Mouse (Mus musculus) erythroblast, embryonic 14.5 days (primary cell): Measurements from ENCODE around the gene Cdhr5. TPM values are rescaled to one million over a fixed set of nuclear protein-coding genes. Genes with fewer than 3 reads are reported as not detected.

Experiments
- H3K27me3 ChIP-seq: 2 replicates; pipeline ENCODE4 v1.6.1; 2012; ENCODE audit warnings: inconsistent platforms; ENCODE audit not compliant: control insufficient read depth
- H3K36me3 ChIP-seq: 2 replicates; pipeline ENCODE4 v1.6.1; 2012; ENCODE audit warnings: mild to moderate bottlenecking, inconsistent platforms; ENCODE audit not compliant: control insufficient read depth
- H3K4me1 ChIP-seq: 2 replicates; pipeline ENCODE4 v1.6.1; 2012; ENCODE audit warnings: inconsistent platforms; ENCODE audit not compliant: control insufficient read depth
- H3K4me3 ChIP-seq: replicated peaks from 2 replicates; pipeline ENCODE3; 2012; ENCODE audit warnings: moderate library complexity, mild to moderate bottlenecking, inconsistent platforms
- H3K9me3 ChIP-seq: 2 replicates; pipeline ENCODE4 v1.6.1; 2012; ENCODE audit warnings: low read length, inconsistent platforms, mixed read lengths; ENCODE audit not compliant: control insufficient read depth
- GATA1 ChIP-seq: IDR thresholded peaks from 2 replicates; pipeline ENCODE4 v1.6.1; 2012; ENCODE audit warnings: low read length, inconsistent platforms, mixed read lengths
- TAL1 ChIP-seq: IDR thresholded peaks from 3 replicates; pipeline ENCODE4 v1.6.1; 2012; ENCODE audit warnings: low read length, inconsistent platforms, mixed read lengths
- polyA plus RNA-seq: library from polyadenylated mRNA; stranded (reverse); fragments of >175 nt; gene quantifications from 2 replicates; pipeline ENCODE4 v1.2.3, GENCODE M21; 2012

Cdhr5 gene
- not detected in 2 replicates for polyA plus RNA-seq

GRCm38 (mm10) chr7:141276546-141276945 lies at the start of gene Cdhr5:
Gene Cdhr5 (minus strand): TSS chr7:141276786.
- H3K27me3 ChIP-seq: peaks cover 43% of the 10 kb centered on the region
- H3K4me1 ChIP-seq: peaks cover 7% of the 10 kb centered on the region
- no peak within 1 kb of the TSS for H3K4me3 ChIP-seq
- H3K9me3 ChIP-seq: no peaks in the 10 kb centered on the region
- no peak for TF ChIP-seq GATA1
- no peak for TF ChIP-seq TAL1
- no peaks in the 10 kb centered on the region for H3K36me3 ChIP-seq

DNA sequence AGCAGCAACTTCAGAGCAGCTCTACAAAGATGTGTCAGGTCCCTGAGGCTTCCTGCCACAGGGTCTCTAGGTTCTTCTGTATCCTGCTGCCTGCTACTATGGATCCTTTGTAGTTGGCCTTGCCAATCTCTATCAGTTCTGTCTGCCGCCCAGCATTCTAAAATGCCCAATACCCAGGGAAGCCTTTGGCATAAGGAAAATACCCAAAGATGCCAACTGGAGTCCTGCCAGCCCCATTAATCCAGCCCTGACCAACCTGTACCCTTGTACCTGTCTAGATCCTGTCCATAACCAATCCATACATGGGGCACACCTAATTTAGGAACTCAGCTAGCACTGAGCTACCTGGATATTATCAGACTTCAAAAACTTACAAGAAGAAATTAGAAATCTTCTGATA lies 48.1 kb upstream of the Cdhr5 start:
- Histone ChIP-seq H3K27me3 (0 out of 2 replicates have a peak, but pooled peaks cover 2% of the 10 kb centered on the region), H3K9me3 (no peaks in the 10 kb centered on the region), H3K36me3 (peaks cover 63% of the 10 kb centered on the region), H3K4me1 (peaks cover 52% of the 10 kb centered on the region), H3K4me3 (no peak overlapping the region)
- TF ChIP-seq TAL1 (no peak), GATA1 (no peak)

- no peaks in the 10 kb centered on the region for H3K27me3 ChIP-seq
- TF ChIP-seq TAL1: no peak
- no peak overlapping the region for H3K4me3 ChIP-seq
- peaks cover 99% of the 10 kb centered on the region for H3K36me3 ChIP-seq
- no peaks in the 10 kb centered on the region for H3K9me3 ChIP-seq
- peaks cover 13% of the 10 kb centered on the region for H3K4me1 ChIP-seq
These were observed 42.9 kb upstream of the Cdhr5 start for GRCm38 (mm10) chr7:141319446-141319845.

DNA sequence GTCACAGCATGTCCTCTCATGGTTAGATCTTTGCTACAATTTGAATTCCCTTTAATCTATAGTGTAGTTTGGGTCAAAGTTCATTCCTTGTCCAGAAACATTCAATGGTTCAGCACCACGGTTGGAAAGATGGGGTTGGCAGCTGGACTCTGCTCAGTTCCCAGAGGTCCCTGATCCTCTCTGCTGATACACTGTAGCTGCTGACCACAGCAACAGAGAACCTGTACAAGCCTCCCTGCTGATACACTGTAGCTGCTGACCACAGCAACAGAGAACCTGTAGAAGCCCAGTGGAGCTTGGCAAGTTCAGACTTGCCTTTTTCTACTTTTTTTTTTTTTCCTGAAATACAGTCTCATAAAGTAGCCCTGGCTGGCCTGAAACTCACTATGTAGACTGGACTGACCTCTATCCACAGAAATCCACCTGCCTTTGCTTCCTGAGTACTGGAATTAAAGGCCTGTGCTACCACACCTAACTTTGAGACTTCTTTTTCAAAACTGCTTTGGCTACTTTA lies 41.1 kb upstream of the Cdhr5 start:
- TF ChIP-seq GATA1: no peak
- TF ChIP-seq TAL1: no peak
- Histone ChIP-seq H3K9me3 (no peaks in the 10 kb centered on the region), H3K4me1 (peaks cover 4% of the 10 kb centered on the region; the same call in 1 of the 2 replicates), H3K27me3 (no peaks in the 10 kb centered on the region), H3K36me3 (peaks cover 98% of the 10 kb centered on the region), H3K4me3 (no peak overlapping the region)

DNA sequence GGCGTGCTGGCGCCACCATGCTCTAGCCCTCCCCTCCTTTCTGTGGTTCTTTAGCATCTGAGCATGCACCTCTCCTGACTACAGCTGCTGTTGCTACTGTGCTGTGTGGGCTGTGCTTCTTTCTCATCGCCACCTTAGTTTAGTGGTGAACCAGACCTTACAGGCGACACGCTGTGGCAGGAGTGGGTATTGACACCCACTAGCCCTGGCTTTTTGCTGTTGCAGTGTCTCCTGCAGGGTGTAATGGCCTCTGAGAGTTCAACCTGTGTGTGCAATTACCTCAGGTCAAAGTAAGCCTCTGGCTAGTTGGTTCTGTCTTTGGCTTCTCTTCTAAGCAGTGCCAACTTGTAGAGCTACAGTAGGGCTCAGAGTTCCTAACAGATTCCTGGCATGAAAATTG lies 39.4 kb upstream of the Cdhr5 start:
- Histone ChIP-seq H3K27me3 (no peaks in the 10 kb centered on the region), H3K4me1 (peaks cover 2% of the 10 kb centered on the region; the same call in 1 of the 2 replicates), H3K36me3 (peaks cover 98% of the 10 kb centered on the region), H3K4me3 (no peak overlapping the region), H3K9me3 (no peaks in the 10 kb centered on the region)
- TF ChIP-seq TAL1: no peak
- no peak for TF ChIP-seq GATA1

- peaks cover 2% of the 10 kb centered on the region; the same call in 1 of the 2 replicates for H3K4me1 ChIP-seq
- H3K27me3 ChIP-seq: no peaks in the 10 kb centered on the region
- H3K9me3 ChIP-seq: no peaks in the 10 kb centered on the region
- TF ChIP-seq GATA1: no peak
- no peak for TF ChIP-seq TAL1
- no peak overlapping the region for H3K4me3 ChIP-seq
- H3K36me3 ChIP-seq: peaks cover 98% of the 10 kb centered on the region
These were observed 38.5 kb upstream of the Cdhr5 start for GRCm38 (mm10) chr7:141315076-141315475.

- TF ChIP-seq TAL1: no peak
- no peak for TF ChIP-seq GATA1
- H3K4me1 ChIP-seq: peaks cover 2% of the 10 kb centered on the region; the same call in 1 of the 2 replicates
- H3K4me3 ChIP-seq: no peak overlapping the region
- no peaks in the 10 kb centered on the region for H3K9me3 ChIP-seq
- peaks cover 98% of the 10 kb centered on the region for H3K36me3 ChIP-seq
- H3K27me3 ChIP-seq: no peaks in the 10 kb centered on the region
These were observed 37.8 kb upstream of the Cdhr5 start for GRCm38 (mm10) chr7:141314416-141314815.

DNA sequence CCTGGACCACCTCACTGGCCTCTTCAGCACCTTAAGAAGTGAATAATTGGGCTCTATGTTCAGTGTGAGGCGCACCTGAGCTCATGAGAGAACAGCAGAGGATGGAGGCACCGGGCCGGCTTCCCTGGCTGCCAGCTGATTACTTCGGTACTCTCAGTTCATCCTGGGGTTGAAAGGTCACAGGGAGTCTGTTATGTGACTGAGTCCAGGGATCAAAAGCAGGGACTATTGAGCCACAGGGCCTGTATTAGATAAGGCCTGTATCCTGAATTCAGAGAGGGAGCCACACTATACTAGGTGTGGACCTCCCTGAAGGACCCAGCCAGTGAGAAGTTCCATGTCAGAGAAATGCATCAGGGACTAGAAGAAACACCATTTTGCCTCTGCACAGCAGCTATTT lies 28.0 kb upstream of the Cdhr5 start:
- H3K36me3 ChIP-seq: peaks cover 96% of the 10 kb centered on the region
- no peaks in the 10 kb centered on the region for H3K4me1 ChIP-seq
- TF ChIP-seq GATA1: no peak
- TF ChIP-seq TAL1: no peak
- H3K27me3 ChIP-seq: no peaks in the 10 kb centered on the region
- no peak overlapping the region for H3K4me3 ChIP-seq
- no peaks in the 10 kb centered on the region for H3K9me3 ChIP-seq

DNA sequence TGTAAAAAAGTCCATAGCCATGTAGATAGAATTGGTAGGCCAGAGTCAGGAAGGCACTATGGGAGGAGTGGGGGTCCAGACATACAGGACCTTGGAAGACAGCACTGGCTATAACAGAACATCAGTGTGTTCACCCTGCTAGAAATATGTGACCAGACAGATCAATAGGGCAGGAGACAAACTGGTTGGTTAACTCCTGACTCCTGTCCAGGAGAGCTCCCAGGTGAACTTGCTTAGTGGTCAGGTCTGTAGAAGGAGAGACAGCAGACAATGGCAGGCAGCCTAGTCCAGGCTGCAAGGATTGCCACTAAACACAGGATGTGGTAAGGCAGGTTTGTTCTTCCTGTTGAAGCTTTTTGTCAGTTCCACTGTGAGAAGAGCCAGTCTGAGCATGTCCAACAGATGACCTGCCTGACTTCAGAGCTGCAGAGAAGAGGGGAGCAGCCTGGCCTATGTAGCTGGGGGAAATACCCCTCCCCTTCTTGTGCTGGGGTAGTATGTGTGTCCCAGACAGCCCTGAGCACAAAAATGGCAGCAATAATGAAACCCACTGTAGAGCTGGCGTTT lies 26.2 kb upstream of the Cdhr5 start:
- no peaks in the 10 kb centered on the region for H3K9me3 ChIP-seq
- TF ChIP-seq GATA1 (no peak), TAL1 (no peak)
- no peaks in the 10 kb centered on the region for H3K27me3 ChIP-seq
- H3K36me3 ChIP-seq: peaks cover 89% of the 10 kb centered on the region
- H3K4me3 ChIP-seq: no peak overlapping the region
- peaks cover 6% of the 10 kb centered on the region for H3K4me1 ChIP-seq

DNA sequence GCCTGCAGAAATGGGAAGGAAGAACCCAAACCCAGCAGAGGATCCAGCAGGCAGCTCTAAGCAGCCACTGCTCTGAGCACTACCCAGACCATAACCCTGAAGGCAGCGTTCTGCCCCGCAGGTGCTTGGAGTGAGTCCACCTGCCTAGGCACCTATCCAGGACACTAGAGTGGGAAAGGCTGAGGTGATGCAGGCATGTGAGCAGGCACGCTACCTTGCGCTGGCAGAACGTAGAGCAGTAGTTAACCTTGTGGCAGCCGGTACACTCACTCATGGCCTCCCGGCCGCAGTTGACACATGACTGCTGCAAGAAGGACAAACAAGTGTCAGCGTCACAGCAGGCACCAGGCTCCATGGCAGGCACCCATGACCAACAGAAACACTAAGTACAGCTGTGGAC lies 24.8 kb upstream of the Cdhr5 start:
- Histone ChIP-seq H3K36me3 (peaks cover 87% of the 10 kb centered on the region), H3K9me3 (no peaks in the 10 kb centered on the region), H3K27me3 (no peaks in the 10 kb centered on the region; the same call in 1 of the 2 replicates), H3K4me1 (peaks cover 10% of the 10 kb centered on the region), H3K4me3 (no peak overlapping the region)
- TF ChIP-seq TAL1 (no peak), GATA1 (no peak)
